Mouse (Mus musculus) C2C12 (cell line): ENCODE measurements around the gene Nprl2.

Experiments used
- CTCF ChIP-seq: IDR thresholded peaks from one replicate; pipeline ENCODE4 v1.5.1; 2011; ENCODE audit not compliant: control insufficient read depth, insufficient read depth, insufficient read length
- FOSL1 ChIP-seq: IDR thresholded peaks from one replicate; pipeline ENCODE4 v1.8.0; 2011; ENCODE audit warnings: mild to moderate bottlenecking, low read length; ENCODE audit not compliant: poor library complexity, insufficient read depth, severe bottlenecking
- MAX ChIP-seq: IDR thresholded peaks from one replicate; pipeline ENCODE4 v1.6.1; 2011; ENCODE audit warnings: mild to moderate bottlenecking, control low read depth
- MYOG ChIP-seq: IDR thresholded peaks from one replicate; pipeline ENCODE4 v1.6.1; 2011; ENCODE audit not compliant: control insufficient read depth, insufficient read length; ENCODE audit errors: extremely low read depth

DNA sequence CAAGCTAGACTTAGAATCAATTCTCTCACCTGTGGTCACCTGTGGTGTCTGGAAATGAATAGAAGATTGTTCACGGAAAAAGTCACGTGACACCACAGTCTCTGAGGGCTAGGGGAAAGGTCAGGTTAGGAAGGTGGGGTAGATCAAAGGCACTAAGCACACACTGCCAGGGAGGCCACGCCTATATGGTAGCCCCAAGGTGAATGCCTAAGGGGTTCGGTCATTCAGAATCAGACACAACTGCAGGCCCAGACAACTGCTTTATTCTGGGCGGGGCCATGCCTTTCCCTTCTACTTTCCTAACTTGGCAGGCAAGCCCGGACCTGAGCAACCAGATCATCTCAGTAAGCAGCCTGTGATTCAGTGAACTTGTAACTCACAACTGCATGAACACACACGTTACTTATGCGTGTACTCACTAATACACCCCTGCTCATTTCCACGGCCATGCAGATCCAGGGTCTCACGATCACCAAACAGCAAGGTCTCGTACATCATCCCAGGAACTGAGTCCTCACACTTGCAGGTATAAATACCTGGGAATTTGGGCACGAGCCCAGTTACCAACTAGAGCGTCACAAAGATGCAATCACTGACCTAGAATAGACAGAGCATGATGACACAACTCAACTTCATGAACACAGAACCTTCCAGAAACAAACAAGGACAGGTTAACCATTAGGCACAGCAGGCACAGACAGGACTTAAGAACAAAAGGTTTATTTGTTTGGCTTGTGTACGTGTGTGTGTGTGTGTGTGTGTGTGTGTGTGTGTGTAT is 33.7 kb downstream of the Nprl2 start:
- TF ChIP-seq MAX (no peak), CTCF (no peak), FOSL1 (no peak), MYOG (no peak)
